Mouse (Mus musculus) 3T3-L1 (cell line): ENCODE measurements at regions not wholly inside any gene's neighbourhood (a gene's known extent, or its start where the extent isn't known, plus 50 kb on each side); places are given as distances from the start of the nearest gene placed in this dataset.

Source experiments
- DNase-seq: peaks from one replicate; pipeline ENCODE4 v3.0.0-alpha.2; 2015; ENCODE audit warnings: low read depth, low spot score

DNA sequence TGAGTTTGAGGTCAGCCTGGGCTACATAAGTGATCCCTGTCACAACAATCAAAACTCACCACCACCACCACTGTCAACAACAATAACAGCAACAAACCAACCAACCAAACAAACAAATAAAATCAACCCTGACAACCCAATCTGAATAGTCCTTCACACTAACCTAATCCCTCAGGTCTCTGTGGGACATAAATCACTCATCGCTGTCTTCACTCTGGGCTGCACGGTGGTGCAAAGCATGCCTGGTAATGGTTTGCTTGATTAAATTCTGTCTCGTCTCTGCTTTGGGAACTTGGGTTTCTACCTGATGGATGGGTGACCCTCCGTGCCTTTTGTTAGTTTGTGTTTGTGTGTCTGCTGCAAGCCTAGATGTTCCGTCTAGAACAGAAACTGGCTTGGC, 100.6 kb downstream of the Slc17a6 start:
- peak; percentile 40 for DNase-seq

DNA sequence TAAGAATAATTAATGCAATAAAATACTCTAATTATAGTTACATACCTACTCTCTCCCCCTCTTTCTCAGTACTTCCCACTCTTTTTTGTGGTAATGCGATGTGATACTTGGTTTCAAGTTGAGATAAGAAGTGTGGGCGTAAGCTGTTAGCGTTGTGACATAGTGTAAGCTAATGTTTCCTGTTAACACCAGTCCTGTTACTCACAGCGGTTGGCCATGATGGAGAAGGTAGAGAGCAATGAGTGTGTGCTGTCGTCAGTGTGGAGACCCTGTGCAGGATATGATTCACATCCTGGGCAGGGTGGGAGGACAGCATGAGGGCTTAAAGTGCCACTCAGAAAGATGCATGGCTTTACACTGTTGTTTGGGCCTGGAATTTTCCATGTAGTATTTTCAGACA, 102.1 kb downstream of the Slc17a6 start:
- DNase-seq: peak; percentile 85

DNA sequence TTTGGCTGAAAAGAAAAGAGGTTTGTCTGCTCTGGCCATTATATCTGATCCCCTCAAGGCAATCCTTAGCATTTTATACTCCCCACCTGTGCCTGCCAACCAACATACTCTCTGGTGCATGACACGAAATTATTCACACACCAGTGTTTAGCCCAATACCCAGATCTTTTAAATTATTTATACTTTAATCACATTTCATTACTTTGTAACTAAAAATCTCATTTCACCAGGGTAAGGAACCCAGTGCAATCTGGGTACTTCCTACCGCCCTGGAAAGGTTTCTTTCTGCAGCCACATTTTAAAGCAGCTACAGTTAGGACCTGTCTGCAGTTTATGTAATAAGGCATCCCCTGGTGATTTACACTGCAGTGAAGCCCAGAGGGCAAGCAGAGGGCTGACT, 114.5 kb downstream of the Slc17a6 start:
- no peak for DNase-seq

DNA sequence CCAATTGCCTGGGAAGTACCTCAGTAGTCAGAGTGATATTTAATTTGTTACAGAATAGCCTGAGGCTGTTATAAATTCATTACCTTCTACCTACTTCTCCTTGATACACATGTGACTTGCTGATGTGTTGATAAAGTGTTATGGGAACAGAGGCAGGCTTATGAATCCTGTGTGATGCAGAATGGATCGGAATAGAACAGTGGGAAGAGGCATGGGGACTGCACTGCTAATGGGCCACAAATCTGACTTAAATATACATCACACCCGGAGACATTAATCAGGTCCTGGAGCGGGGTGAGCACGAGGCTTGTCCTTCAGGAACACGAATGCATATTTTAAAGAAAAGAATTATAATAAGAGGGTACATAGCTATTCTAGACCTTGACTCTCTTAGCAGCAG, 117.8 kb downstream of the Slc17a6 start:
- no peak for DNase-seq

DNA sequence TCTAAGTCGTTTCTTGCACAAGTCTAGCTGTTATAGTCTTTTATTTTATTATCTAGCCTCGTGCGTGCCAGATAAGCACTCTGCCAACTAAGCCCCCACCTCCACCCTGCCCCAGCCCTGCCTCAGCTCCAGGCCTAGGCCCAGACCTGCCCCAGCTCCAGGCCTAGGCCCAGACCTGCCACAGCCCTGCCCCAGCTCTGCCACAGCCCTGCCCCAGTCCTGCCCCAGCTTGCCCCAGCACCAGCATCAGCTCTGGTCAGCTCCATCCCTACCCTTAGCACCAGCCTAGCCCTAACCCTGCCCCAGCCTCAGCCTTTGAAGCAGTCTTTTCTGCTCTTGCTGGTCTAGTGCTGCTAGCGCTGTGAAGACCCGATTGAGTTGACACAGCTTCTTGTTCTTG, 119.1 kb downstream of the Slc17a6 start:
- DNase-seq: no peak

DNA sequence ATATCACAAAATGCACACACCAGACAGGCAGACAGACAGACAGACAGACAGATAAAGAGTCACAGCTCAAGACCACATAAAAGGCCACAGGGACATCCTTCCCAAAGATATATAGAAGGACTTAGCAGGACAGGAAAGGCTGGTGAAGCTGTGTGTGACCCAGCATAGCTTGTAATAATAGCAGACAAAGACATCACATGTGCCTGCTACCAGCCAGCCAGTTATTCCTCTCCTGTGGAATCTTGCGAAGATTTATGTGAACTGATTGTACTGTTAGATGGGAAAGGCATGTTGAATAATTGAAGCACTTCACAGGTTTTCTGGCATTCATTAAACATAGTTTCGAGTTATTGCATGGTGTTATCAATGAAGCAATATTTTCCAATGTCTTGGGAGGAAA, 119.1 kb upstream of the Gas2 start:
- DNase-seq: no peak

DNA sequence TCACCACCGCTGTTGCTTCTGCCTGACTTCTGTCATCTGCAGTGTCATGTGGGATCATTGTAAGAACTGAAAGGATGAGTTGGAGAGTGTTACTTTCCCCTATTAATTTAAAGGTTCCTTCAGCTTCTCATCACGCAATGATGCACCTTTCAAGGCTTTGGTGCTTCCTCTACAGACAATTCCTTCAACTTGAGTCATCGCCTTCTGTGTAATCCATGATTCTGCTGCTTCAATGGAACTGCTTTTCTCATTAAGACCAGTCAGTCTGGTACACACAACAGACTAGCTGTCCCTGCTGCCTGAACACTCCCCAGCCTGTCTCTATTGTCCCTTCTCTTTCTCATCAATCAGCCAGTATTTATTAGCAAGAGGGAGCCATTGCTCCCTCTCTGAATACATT, 116.2 kb upstream of the Gas2 start:
- peak; percentile 40 for DNase-seq

DNA sequence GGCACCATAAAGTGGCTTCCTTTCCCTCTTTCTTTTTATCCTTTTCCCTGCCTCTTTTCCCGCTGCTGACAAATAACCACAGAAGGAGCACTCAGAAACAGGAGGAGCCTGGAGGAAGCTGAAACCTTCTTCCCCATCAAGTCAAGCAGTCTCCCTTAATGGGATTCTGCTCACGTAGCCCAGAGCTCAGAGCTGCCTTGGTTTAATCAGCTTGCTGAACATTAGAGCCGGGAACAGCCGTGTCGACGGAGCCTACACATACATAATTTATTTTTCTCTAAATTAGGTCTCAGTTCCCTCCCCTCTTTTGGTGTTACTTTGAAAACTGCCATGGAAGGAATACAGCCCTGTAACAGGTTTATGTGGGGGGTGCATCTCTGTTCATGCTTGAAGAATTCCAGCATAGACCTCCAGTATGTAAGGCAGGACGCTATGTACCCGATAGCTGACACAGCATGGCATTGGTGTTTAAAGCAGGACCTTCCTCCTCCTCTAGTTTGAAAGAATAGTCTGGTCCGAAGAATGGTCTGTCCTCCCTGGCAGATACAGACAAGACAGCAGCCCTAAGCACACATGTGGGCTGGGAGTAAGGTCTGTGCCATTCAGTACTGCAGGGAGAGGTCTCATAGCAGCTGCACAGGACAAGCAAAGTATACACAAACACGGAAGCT, 113.0 kb upstream of the Gas2 start:
- no peak for DNase-seq

DNA sequence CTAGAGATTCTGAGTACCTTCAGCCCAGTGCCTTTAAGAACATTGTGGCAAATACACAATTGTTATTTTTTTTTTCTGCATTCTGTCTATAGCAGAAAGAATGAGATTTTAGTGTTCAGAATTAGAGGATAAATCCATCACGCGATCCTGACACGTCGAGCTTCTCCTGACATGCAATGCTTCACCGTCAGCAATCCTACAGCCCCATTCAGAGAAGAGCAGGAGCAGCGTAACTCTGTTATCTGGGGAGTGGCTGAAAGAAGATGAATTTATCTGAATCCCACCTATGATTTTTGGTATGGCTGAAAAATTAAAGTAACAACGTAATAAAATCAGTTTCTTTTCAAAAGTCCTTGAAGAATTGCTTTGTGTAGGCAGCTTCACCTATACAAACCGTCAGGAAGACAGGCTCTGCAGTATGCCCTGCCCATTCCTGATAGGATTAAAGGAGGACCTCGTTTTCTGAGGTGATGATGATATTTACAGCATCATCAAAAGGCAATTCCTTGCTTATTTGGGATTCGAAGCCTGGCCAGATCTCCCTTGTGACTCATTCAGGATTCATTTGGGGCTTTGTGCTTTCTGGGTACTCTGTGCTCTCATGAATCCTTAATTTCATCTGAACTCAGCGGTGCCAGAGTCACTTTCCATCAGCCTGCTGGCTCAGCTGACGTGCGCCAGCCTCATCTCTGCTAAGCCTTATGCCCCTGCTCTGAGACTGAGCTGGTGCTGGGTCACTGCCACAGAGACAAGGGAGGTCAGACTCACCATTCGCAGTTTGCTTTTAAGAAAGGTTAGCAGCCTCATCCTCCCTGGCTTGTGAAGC, 112.3 kb upstream of the Gas2 start:
- peak; percentile 38 for DNase-seq

DNA sequence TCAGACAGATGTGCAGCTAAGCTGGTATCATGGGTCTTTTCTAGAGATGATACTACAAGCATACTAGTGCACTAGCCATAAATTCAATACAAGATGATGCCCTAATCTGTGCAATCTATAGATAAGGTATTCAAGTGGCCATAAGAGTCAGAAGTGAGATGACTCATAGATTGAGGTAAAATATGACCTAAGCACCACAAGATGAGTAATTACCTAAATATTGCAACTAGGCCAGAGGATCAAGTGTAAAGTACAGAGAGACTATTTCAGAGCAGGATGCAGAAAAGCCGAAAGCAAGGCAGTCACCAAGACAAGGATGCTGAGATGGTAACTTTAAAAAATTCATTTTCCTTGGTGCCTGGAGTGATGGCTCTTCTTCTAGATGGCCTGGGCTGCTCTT, 111.5 kb upstream of the Gas2 start:
- DNase-seq: peak; percentile 62

DNA sequence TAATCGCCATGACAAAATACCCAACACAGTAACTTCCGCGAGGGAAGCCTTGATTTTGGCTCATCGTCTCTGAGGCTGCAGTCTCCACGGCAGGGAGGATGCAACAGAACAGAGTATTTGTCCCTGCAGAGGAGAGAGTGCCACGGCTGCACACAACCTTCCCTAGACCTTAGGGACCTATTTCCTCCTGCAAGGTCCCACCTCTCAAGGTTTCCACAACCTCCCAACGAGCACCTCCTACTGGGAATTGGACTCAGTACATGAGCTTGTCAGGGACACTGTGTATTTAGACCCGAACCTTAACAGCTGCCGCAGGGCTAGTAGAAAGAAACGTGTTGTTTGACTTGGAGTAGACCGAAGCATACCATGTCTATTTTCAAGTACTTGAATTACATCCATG, 108.8 kb upstream of the Gas2 start:
- no peak for DNase-seq

DNA sequence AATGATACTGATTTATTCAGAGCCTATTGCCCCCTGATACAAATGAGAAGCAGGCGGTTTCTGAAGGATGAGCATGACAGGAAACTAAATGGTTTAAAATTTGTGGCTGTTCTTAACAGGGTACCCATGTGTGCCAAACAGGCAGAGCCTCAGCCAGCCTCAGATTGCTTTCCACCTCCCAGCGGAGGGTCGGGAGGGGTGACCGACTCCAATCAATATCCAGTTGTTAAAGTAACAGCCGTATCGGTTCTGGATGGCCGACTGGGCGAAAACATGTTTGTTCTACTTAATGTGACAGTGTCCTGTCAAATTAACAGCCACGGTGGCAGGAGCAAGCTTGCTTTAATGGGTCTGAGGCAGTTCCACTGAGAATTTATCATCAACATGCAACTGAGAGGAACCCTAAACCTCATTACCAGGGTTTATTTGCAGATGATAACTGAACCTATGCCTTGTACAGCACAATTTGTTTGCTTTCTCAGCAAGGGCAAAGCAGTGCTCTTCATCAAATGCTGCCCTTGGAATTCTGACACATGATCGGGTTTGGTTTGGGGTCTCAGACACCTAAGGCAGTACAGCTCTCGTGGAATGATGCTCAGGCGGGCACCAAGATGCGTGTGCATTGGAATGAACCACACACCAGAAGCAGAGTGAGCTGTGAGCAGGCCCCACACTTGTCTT, 107.5 kb upstream of the Gas2 start:
- DNase-seq: no peak

DNA sequence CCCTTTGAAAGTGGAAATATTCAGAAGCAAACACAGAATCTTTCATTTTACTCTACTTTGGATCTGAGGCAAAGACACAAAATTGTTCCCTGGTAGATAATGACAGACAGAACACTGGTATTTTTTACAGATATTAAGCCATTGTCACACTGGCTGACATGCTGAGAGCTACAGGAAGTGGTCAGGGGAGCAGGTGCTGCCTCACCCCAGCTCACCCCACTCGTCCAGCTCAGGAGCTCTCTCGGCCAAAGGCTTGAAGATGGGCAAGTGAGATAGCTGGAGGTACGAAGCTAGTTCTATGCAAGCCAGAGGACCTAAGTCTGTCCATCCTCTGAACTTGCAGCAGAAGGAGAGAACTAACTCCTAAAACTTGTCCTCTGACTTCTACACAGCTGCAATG, 105.6 kb upstream of the Gas2 start:
- no peak for DNase-seq

DNA sequence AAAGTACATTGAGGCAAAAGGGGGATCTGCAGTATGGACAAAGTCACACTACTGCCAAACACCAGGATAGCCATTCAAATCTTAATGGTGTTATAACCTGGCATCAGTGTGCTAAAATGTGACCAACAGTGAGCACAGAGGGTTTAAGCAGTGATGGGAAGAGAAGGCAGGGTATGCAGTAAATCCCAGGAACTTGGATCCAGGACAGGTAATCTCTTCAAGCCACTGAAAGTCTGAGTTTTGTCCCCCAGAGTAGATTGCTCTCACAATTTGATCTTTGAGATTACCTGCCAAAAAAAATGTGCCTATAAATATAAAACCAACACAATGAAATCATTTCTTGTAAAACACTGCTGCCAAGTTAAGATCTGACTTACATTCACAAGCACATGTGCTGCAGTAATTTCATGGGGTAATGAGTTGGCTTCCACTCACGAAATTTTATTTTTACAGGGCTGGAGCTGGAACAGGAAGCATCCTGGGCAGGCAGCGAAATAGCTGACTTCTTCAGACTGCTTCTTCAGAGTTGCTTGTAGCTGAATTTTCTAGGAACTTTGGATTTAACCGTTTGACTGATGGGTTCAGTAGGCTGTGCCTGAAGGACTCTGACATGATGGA, 102.2 kb upstream of the Gas2 start:
- no peak for DNase-seq

DNA sequence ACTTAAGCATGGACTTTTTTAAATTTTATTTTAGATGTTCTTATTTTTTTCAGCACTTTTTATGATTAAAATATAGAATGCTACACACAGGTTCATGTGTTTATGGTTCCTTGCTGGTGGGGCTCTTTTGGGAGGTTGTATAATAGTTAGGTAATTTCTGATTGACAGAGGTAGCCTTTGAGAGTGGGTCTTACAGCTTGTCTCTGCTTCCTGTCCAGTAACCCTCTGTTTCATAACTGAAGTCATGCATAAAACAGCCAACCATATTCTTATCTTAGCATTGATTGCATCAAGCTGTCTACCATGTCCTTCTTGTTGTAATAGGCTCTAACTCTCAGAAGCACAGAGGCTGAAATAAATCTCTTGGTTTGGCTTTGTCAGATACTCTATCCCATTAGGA, 94.7 kb upstream of the Gas2 start:
- no peak for DNase-seq

DNA sequence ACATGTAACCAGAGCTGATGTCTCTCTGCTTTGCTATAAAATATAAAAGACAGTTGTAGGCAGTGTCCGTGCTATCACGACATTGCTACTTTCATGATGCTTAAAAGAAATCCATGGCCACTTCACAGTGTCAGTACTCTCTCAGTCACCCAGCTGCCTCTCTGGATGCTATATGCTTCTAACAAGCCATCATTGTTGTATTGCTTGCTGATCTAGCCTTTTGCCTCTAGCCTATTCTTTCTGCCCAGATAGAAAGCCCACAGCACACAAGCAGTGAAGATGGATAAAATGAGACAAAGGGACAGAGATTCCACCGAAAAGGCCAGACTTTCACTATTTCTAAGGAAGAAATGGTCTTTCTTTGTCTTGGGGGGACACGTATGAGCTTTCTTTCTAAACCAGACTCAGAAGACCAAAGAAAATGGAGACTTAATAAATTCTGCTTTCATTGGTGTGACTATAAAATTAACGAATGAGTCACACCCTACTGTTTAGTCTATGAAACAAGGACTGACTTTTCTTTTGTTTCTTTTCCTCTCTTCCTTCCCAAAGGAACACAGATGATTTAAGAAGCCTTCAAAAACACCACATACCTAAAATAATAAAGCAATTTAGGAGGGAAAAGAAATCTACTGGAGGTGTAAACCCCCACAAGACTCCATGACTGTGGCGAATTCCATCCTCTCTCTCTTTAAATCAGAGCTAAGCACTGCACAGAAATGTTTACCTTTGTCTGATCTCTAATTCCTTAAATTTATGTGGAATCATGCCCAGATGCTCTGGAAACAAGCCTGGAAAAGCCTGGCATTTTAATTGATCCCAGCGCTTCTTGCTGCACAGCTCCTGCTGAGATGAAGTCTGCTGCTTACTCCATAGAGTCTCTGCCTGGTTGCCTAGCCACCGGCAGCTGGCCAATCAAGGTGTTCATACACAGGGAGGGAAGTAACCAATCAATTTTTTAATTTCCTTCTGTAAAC, 89.6 kb upstream of the Gas2 start:
- peak; percentile 84 for DNase-seq

DNA sequence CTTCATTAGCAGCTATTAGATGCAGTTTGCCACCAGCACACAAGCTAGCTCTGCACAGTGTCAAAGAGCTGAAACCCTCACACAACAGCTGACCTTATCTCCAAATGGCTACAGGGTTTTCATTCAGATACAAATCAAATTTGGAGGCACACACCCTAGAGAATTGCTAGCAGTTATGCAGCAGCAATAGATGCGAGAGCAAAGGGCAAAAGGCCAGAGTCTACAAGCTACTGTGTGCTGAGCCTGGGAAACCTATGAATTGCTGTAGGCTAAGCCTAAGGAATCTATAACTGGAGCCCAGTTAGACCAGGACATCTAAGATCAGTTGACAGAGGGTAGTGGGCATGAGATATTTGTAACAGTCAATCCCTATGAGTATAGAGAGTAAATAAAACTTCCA, 85.8 kb upstream of the Gas2 start:
- DNase-seq: no peak

DNA sequence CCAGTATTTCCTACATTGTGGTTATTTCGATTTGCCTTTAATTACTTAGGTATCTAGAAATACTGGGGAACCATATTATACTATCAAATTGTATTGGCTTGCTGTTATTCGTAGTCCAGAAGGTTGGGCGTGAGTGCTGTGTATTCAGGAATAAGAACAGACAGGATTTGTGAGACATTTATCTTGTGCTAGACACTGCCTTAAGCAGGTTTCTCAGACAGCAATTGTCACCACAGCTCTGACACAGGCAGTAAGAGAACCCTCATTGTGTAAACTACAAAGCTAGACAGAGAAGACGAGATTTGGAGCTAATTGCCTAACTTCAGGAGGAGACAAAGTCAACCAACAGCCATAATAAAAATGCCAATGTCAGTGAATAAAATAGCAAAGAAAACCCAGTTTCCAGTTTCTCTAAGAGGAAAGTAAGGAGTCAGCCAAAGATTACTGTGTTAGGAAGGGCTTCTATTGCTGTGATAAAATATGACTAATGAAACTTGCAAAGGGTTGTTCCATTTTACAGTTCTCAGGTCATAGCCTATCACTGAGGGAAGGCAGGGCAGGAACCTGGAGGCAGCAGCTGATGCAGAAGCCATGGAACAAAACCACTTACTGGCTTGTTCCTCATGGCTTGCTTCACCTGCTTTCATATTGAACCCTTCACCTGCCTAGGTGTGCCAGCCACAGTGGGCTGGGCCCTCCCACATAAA, 78.6 kb upstream of the Gas2 start:
- DNase-seq: no peak

DNA sequence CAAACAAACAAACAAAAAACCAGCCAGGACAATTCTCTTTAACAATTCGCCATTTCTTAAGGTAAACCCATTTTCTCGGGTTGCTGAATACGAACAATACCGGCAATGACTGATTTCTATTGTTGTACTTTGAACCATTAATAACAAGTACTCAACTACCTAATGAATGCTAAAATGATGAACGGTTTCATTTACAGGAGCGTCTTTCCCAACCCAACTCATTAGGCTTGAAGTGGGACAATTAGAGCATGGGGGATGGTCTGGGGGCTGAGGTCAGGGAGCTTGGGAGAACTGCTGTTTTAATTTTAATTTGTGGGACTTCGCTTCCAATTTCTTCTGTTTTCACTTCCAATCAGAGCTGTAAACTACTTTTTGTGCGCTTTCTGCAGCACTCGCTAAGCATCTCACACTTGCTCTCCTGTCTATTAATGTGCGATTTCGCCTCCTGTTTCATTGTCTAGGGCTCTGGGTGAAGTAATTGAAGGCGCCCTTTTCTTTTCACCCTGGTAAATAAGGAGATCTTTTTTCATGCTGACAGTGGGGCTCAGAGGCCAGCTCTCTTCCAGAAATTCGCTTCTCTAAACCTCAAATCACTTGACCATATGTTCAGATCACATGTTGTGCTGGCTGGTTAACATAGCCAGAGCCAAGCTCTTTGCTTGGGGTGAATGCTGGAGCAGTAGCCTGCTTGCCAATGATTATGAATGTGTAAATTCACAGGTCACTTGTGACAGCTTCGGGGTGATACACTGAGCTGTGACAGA, 77.7 kb upstream of the Gas2 start:
- DNase-seq: no peak
